Mouse (Mus musculus): Measurements from ENCODE around the gene Arhgap24.

The Arhgap24 gene

GRCm38 (mm10) chr5:102503066-102503465, 21.9 kb downstream of the Arhgap24 start:
- no peak for DNase-seq

DNA sequence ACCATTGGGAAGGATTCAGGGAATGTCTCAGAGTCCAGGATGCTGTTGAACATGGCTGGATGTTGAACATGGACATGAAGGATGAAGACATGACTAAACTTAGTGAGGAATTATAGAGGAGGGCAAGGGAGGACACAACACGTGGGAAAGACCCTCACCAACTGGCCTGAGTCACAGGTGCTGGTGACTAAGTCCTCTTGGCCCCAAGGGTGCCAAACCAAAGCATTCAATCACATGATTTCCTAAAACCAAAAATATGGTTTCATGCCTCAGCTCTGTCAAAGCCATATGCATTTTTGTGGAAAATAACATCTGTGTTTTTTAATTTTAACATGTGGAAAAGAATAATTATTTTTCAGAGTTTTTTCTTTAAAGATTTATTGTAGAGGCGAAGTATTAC, 22.7 kb downstream of the Arhgap24 start:
- DNase-seq = no peak

DNA sequence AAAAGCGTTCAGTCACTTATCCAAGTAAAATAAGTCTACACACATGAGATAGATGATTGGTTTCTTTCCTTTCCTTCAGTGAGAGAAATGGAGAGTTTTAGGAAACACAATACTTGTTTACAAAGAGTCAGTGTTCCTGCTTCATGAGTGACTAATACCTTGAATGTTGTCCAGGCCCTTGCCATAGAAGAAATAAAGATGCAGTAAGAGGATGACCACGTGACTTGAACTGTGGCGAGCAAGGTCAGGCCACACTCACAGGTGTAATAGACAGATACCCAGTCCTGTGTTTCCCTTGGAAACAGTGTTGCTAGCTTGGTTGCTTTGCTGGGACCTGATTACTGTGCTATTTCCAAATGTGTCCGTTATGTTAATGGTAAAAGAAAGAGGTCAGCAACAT, 23.4 kb downstream of the Arhgap24 start:
- no peak for DNase-seq

DNA sequence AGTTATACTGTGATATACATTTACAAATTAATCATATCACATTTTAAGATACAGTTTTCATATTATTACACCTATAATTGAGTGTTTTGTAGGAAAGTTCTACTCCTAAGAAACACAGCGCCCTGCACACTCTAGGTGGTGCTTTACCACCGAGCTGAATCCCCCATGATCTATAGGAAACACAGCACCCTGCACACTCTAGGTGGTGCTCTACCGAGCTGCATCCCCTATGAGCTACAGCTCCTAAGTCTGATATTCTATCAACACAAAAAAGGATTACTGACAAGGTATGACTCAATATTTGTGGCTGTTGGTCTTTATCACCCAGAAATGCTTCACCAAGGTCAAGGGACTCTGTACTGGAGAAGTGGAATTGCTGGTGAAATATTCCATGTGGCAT, 27.0 kb downstream of the Arhgap24 start:
- no peak for DNase-seq

DNA sequence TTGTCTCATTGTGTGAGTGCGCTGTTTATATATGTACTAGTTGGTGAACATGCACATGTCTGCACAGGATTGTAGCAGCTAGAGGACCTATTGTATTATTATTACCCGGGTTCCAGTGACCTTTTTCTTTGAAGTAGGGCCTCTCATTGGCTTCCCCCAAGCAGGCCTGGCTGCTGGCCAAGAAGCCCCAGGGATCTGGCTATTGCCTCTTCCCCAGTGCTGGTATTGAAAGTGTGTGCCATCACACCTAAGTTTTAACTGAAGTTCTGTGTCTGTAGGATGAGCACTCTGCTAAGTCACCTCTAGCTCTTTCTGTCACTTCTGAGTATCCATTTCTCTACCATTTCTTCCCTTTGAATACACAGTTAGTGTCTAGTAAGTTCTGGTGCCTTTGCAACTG, 28.2 kb downstream of the Arhgap24 start:
- DNase-seq = peak; percentile 57 to 77

GRCm38 (mm10) chr5:102511651-102512050, 30.5 kb downstream of the Arhgap24 start:
- DNase-seq = no peak

- DNase-seq = no peak
These were observed 34.3 kb downstream of the Arhgap24 start for GRCm38 (mm10) chr5:102515496-102515895.

DNA sequence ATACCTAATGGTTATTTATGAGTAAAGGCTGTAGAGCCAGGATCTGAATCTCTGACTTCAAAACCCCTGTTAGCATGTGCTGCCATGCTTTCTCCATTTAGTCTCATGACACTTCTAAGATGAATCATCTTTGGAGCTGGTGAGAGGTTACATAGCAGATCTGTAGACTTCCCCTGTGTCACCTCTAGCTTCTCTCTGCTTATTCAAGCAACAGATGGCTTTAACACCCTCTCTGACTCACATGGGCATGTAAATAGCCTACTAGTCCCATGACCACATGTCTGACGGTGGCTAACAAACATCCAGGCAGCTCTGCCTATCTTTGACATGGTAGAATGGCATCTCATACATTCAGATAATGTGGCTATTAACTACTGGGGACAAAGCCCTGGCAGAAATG, 39.3 kb downstream of the Arhgap24 start:
- DNase-seq = no peak

DNA sequence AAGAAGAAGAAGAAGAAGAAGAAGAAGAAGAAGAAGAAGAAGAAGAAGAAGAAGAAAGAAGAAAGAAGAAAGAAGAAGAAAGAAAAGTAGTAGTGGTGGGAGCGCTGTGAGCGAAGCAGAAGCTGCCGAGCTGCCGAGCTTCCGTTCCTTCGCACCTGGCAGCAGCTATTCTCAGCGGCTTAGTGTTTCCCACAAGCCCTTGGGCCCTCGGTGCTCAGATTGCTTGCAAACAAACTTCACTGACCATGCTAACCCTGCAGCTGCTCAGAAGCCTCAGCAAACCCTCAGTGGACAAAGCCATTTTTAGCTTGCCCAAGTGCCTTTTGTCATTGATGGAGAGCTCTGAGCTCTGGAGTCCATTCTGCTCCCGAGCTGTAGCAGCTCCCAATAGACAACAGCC, 54.1 kb downstream of the Arhgap24 start:
- DNase-seq = no peak

DNA sequence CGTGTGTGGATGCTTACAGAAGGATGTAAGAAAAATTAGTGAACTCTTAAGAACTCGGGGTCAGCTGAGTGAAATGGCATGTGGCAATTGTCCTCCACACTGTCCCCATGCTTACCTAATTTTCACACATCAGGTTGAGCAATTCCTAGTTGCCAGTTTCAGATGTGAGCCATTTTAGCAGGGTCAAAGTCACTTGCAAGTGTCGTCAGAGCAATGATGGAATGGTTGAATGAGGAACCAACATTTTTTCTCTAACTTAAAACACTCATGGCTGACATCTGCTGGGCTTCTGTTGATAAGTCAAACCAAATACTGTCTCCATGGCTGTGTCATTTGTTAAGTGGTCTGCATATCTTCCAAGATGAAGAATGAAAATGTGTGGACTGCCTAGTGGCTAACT, 56.6 kb downstream of the Arhgap24 start:
- no peak for DNase-seq

DNA sequence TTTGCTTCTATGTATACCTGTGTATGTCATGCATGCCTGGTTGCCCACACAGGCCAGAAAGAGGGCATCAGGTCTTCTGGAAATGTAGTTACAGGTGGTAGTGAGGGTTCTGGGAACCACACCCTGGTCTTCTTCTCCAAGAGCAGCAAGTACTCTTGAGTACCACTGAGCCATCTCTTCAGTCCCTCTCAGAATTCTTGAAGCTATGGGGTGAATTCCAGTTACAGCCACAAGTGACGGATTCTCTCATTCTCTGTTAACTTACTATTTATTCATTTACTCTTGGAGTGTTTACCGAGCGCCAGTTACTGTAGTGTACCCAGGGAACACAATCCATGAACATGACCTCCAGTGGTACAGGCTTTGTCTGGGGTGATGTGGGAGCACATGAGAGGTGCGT, 65.1 kb downstream of the Arhgap24 start:
- DNase-seq = no peak

DNA sequence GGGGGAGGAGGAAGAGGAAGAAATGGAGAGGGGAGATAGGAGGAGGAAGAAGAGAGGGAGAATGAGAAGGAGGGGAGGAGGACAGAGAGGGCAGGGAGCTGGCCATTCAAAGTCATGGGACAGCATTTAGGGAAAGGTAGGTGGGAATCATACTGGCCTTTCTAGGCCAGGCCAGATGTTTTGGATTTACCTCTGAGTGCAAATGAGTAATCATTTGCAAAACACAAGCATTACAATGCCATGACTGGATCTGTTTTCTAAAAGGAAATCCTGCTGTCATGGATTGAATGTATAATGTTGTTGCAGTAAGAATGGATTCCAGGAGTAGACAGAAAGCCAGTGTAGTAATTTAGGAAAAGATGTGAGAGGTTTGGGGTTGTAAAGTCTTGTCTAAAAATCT, 66.6 kb downstream of the Arhgap24 start:
- DNase-seq = no peak

- no peak for DNase-seq
These were observed 67.2 kb downstream of the Arhgap24 start for GRCm38 (mm10) chr5:102548382-102548781.

DNA sequence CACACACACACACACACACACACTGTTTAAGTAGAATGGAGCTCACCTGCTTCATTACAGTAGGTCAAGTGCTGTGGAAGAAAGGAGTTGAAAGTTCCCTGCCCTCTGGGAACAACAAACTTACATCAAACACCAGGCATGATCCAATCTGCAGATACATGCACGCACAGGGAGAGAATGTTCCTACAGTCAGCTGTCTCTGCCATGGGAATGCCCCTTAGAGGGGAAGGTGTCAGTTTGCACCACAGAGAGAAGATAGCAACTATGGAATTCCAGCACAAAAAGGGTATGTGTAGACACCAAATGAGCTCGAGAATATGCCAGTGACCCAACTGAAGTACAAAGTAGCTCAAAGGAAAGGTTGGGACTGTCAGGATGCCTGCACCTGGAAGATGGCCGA, 69.0 kb downstream of the Arhgap24 start:
- no peak for DNase-seq

DNA sequence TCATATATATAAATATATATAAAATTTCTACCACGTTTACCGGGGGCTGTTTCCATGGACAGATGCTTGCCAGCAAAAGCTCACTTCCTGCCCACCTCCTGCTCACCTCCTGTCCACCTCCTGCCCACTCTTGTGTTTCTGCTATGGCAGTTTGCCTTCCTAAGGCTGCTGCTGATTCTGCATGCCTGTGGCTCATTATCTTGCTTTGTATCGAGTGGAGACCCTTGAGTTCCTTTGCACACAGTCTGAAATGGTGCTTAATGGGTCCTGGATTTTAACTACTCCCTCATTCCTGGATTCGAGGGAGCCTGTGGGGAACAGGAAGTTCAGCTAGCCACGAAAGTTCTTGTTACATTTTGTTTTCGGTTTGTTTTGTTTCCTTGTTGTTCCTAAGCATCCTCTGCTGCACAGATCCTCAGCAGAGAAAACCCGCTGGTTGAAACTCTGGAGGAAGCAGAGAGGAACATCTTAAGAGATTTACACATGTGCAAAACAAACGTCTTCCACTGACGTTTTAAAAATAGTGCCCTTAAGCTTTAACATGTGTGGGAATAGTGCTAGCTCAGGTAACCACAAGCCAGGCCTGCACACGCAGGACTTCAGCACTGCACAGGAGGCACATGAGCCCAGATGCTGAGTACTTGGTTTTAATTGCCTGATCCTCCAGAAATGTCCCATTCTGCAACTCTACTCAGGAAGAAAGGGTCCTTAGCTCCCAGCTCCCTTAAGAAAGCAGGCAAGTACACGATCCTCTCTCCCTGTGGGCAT, 69.9 kb downstream of the Arhgap24 start:
- no peak for DNase-seq

GRCm38 (mm10) chr5:102552533-102552932, 71.3 kb downstream of the Arhgap24 start:
- DNase-seq = no peak

DNA sequence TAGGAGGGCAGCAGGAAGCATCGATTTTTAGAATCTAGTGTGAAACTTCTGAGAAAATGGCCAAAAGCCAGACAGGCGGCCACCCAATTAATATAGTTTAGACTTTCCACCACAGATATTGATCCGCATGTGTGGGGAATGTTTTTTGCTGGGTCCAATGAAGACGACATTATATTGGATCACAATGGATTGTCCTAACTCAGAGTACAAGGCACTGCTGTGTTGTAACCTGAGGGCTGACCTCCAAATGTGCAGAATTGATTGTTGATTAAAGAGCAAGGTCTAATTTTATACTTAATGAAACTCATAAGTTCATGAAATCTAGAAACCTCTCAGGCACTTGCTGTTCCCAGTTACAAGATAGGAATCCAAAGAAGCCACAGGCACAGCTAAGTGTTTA, 74.8 kb downstream of the Arhgap24 start:
- no peak for DNase-seq

- no peak for DNase-seq
These were observed 79.1 kb downstream of the Arhgap24 start for GRCm38 (mm10) chr5:102560270-102560669.

DNA sequence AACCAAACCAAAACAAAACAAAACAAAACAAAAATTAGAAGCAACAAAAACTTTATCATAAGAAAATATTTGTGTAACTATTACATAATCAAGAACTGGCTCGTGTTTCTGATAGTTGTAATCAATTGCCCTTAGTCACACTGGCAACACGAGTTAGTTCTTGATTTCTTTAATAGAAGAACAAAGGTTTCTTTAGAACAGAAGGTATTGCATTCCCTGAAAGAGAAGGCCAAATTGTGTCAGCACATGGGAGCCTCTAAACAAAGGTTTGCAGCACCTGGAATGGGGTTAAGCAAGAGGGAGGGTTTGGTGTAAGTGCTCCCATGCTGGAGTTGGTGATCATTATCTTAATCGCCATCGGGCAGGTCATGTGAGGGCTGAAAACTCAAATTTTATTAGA, 82.8 kb downstream of the Arhgap24 start:
- DNase-seq = no peak

DNA sequence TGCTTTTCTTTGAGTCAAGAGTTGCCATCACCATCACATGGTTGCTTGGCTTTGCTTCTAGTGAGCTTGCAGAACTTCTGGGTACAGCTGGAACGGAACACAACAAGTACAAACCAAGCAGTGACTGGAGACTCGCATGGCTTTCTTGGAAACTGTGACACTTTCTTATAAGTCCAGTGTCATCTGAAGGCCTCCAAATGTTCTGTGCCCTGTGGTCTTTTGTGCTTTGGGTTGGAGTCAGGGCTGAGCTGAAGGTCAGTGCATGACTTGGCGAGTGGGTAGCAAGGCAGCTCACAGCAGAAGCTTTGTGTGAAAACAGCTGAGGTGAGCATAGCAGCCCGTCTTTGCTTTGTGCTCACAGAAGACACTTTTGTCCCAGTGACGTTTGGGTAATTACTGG, 87.6 kb downstream of the Arhgap24 start:
- DNase-seq = no peak

DNA sequence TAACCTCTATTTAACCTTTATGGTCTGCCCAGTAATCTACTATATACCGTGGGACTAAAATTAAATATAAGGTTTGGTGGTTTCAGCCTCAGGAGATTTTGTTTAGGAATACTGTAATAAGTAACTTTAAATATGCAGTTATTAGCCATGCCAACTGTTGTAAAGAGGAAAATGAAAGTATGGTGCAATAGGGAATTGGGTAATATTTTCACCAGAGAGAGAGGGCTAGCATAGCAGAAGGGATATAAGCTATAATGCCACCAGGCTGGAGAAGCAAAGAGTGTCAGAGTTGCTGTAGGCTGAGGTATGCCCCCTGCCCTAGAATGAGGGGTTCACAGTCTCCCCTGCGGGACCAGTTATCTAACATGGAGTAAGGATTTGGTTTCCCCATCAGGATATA, 90.3 kb downstream of the Arhgap24 start:
- DNase-seq = no peak

DNA sequence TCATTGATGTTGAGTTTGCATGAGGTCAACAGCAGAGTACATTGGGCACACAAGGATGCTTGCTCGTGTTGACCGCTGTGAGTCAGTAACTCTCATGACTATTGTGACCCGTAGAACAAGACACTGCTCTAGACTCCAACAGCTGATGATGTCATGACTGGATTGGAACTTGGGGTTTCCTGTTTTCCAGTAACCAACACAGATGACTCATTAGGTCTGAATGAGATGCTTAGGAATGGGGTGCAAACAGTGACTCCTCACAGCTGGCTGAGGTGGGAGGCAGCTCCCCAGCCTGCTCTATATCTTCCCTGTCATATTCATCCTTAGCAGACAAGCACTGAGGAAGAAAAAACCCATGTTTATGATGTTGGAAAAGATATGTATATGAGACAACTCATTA, 95.6 kb downstream of the Arhgap24 start:
- DNase-seq = no peak

- DNase-seq = no peak
These were observed 96.5 kb downstream of the Arhgap24 start for GRCm38 (mm10) chr5:102577729-102578128.

GRCm38 (mm10) chr5:102578431-102578830, 97.2 kb downstream of the Arhgap24 start:
- no peak for DNase-seq

DNA sequence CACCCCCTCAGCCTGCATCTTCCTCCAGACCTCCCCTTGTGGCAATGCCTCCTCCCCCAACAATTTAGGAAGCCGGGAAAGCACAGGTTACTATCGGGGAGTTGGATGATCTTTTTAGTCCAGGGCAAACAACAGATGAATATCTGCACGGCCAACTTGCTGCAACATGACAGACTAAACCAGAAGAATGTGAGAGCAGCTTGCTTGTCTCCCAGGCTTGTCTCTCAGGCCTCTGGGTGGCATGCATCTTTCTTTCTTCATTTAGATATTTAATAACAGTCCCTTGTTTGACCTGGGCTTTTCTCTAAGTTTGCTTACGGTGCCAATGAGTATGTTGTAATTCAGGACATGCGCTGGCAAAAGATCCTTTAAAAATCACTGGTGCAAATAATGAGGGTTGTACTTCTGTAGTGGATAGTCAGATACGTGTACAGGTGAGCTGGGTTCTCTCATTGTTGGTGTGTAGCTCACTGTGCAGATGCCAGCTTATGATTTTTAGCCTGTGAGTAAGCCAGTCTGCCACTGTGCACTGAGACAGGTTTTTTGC, 101.7 kb downstream of the Arhgap24 start:
- DNase-seq = no peak

All from cerebellum, postnatal 14 days (tissue).